Mouse (Mus musculus) splenic B cell, adult 2 months (primary cell): ENCODE measurements around the gene Ppargc1a.

Experiments
- DNase-seq: peaks from one replicate; pipeline ENCODE4 v3.0.0-alpha.2; 2011; ENCODE audit warnings: low read depth, low spot score
- H3K27me3 ChIP-seq: 2 replicates; pipeline ENCODE4 v1.6.1; 2012; ENCODE audit warnings: mild to moderate bottlenecking, low read length, moderate library complexity, mixed read lengths; ENCODE audit not compliant: control insufficient read depth, poor library complexity, insufficient read depth, severe bottlenecking
- H3K36me3 ChIP-seq: 2 replicates; pipeline ENCODE4 v1.6.1; 2012; ENCODE audit warnings: mild to moderate bottlenecking, low read length, moderate library complexity, mixed read lengths; ENCODE audit not compliant: control insufficient read depth, poor library complexity, insufficient read depth, severe bottlenecking

Gene Ppargc1a

DNA sequence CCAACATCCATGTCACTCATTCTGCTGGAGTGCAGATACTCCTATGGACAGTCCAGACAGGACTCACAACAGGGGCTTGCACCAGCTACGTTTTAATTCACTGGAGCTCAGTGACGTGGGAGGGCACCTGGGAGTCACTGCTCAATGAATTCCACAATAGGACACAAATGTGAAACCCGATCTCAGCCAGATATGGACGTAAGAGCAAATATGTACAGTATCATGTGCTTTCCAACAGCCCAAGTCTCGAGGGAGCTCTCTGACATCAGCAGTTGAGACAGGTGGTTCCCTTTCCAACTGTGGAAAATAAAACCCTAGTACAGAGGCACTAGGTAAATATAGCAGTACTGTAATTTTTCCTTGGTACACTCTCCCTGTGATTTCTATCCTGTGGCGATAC is at the start of gene Ppargc1a:
Gene Ppargc1a, minus strand, starts transcription at position 68 of the 400 bp plus-strand sequence.
- Histone ChIP-seq H3K27me3 (no peaks in the 10 kb centered on the region), H3K36me3 (no peaks in the 10 kb centered on the region)
- DNase-seq = no peak

DNA sequence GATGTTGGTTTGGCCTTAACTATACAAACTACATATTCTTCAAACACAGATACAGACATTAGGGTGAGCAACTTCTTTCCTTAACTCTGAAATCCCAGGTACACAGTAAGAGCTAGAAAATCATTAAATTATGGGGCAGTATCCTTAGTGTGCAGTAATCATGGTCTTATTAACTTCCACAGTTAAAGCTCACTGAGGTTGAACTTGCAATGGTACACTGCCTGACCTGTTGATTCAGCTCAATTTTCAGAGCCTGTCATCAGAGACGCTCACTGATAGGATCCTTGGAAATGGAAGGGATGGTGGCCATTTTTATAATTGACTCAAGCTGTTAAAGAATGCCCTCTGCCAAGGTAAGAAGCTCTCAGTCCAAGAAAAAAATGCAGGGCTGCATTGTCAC is 49.4 kb upstream of the Ppargc1a start:
- Histone ChIP-seq H3K27me3 (no peaks in the 10 kb centered on the region), H3K36me3 (no peaks in the 10 kb centered on the region)
- no peak for DNase-seq

- Histone ChIP-seq H3K36me3 (no peaks in the 10 kb centered on the region), H3K27me3 (no peaks in the 10 kb centered on the region)
- DNase-seq = no peak
These were observed 44.5 kb upstream of the Ppargc1a start for GRCm38 (mm10) chr5:51612049-51612448.

GRCm38 (mm10) chr5:51607686-51608480 is 40.4 kb upstream of the Ppargc1a start:
- Histone ChIP-seq H3K27me3 (no peaks in the 10 kb centered on the region), H3K36me3 (no peaks in the 10 kb centered on the region)
- DNase-seq = no peak

GRCm38 (mm10) chr5:51599549-51599948 is 32.0 kb upstream of the Ppargc1a start:
- no peak for DNase-seq
- Histone ChIP-seq H3K36me3 (no peaks in the 10 kb centered on the region), H3K27me3 (no peaks in the 10 kb centered on the region)

GRCm38 (mm10) chr5:51595644-51596043 is 28.1 kb upstream of the Ppargc1a start:
- Histone ChIP-seq H3K36me3 (no peaks in the 10 kb centered on the region), H3K27me3 (no peaks in the 10 kb centered on the region)
- no peak for DNase-seq

DNA sequence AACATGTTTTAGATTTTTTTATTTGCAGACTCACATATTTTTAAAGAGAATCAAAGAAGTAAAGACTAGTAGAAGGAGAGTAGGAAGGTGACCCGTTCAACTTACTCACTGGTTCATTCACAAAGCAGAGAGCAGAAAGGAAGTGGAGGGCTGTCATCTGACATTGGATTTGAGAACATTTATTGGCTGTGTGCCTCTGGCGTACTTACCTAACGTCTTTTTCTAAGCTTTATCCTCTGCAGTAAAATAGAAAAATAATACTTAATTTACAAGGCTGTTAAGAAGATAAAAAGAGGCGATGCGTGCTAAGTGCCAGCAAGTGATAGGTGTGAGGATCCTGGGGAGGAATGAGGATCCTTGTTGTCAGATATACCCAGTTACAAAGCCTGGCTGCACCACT is 24.7 kb upstream of the Ppargc1a start:
- no peaks in the 10 kb centered on the region for H3K36me3 ChIP-seq
- H3K27me3 ChIP-seq = no peaks in the 10 kb centered on the region
- DNase-seq = no peak

DNA sequence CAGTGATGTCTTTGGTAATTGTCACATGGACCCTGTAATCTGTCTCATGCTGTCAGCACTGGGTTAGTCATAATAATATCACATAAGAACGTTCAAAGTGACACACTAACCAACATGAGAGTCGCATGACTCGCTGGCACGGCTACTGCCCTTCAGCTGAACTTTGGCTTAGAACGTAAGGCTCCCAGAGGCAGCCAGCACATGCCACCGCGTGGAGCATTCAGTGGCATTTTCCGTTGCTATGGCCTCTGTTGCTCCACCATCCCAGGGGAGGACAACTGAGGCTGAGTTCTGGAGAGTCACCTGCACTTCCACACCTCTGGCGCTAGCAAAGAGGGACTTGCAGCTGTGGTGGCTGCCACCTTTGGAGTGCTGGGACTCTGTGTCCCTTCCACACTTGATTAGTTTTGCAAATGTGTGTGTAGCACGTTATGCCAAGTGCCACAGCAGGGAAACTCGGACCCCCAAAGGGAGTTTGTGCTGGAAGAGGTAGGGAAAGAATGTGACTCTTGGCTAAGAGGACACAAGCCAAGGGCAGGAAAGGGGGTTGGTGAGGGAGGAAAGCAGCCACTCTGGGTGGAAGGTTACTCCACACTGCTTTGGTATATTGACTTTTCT is 24.1 kb upstream of the Ppargc1a start:
- no peak for DNase-seq
- Histone ChIP-seq H3K27me3 (no peaks in the 10 kb centered on the region), H3K36me3 (no peaks in the 10 kb centered on the region)

GRCm38 (mm10) chr5:51586187-51586586 is 18.7 kb upstream of the Ppargc1a start:
- no peak for DNase-seq
- no peaks in the 10 kb centered on the region for H3K27me3 ChIP-seq
- H3K36me3 ChIP-seq = no peaks in the 10 kb centered on the region

GRCm38 (mm10) chr5:51584987-51585386 is 17.5 kb upstream of the Ppargc1a start:
- H3K27me3 ChIP-seq = no peaks in the 10 kb centered on the region
- DNase-seq = no peak
- no peaks in the 10 kb centered on the region for H3K36me3 ChIP-seq

- no peak for DNase-seq
- Histone ChIP-seq H3K27me3 (no peaks in the 10 kb centered on the region), H3K36me3 (no peaks in the 10 kb centered on the region)
These were observed 16.7 kb upstream of the Ppargc1a start for GRCm38 (mm10) chr5:51584186-51584585.

GRCm38 (mm10) chr5:51583632-51584031 is 16.1 kb upstream of the Ppargc1a start:
- H3K27me3 ChIP-seq = no peaks in the 10 kb centered on the region
- no peaks in the 10 kb centered on the region for H3K36me3 ChIP-seq

DNA sequence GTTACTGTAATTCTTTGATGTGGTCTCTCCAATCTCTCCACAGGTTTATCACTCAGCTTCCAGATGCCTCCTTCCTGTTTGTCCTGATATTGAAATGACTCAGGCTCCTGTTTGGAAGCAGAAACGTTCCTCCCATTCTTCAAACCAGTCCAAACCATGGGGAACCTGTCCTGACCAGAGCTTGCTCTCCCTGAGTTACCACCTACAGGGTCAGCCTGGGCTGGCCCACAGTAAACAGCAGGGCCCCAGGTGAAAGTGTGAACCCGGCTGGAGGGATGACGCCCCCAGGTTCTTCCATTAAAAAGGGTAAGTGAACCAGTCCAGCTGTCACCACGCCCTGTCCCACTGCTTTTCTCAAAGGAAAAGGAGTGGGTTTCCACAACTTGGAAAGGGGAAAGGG is 15.5 kb upstream of the Ppargc1a start:
- no peaks in the 10 kb centered on the region for H3K36me3 ChIP-seq
- no peak for DNase-seq
- H3K27me3 ChIP-seq = no peaks in the 10 kb centered on the region

More at GRCm38 (mm10) chr5:51583632-51584031, 16.1 kb upstream of the Ppargc1a start:
- DNase-seq = no peak

DNA sequence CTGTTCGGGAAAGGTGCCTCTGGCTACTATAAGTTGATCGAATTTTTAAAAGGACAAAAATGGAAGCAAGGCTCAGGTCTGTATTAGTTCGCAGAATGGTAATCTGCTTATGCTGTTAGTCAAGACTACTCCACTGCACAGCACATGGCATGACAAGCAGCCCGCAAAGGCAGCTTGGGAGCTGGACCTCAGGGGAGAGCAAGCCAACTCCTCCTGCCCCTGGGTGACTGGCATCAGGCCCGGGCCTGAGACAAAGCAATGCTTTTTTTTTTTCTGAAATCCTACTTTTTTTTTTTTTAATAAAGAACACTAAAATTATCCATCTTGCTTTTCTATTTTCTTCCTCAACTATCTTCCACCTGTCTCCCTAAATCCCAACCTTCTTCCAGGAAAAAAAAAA is 15.1 kb upstream of the Ppargc1a start:
- H3K36me3 ChIP-seq = no peaks in the 10 kb centered on the region
- no peaks in the 10 kb centered on the region for H3K27me3 ChIP-seq
- DNase-seq = no peak

- no peaks in the 10 kb centered on the region for H3K27me3 ChIP-seq
- no peaks in the 10 kb centered on the region for H3K36me3 ChIP-seq
- DNase-seq = no peak
These were observed 10.1 kb upstream of the Ppargc1a start for GRCm38 (mm10) chr5:51577594-51577993.
